Mouse (Mus musculus): ENCODE data around the gene Tomm70a. TPM values are rescaled to one million over a fixed set of nuclear protein-coding genes. Genes with fewer than 3 reads are reported as not detected.

The Tomm70a gene
- total RNA-seq, 2 experiments from 2014 or later, result 31.6 to 37.4 TPM

DNA sequence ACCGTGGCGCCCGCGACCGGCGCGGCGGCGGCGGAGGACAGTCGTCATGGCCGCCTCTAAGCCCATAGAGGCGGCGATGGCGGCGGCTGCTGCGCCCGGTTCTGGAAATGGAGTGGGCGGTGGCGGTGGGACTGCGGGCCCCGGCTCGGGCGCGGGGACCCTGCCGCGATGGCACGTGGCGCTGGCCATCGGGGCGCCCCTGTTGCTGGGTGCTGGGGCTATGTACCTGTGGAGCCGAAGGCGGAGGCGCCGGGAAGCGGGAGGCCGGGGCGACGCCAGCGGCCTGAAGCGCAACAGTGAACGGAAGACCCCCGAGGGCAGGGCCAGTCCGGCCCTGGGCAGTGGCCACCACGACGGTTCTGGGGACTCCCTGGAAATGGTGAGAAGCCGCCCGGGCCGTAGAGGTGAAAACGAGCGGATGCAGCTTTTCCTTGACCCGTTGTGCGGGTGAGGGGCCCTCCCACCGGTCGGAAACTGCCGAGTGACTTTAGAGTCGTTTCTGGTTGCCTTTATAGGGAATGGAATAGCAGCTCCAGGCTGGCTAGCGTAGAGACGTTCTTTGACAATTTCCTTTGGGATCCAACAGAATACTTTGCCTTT is 413 bp downstream of the Tomm70a start:
- peak overlapping the region; percentile 92 for H3K27ac ChIP-seq
- intact Hi-C loops (cut with DNase I), result loop anchor here (10.0 kb wide), 1 partner anchor 407 kb away; the partner anchor contains the start of gene Tfg
- DNase-seq, result no peak
- no peak for TF ChIP-seq CTCF (IDR thresholded peaks at IDR 0.05)
- H3K4me3 ChIP-seq, result peak overlapping the region; percentile 73

DNA sequence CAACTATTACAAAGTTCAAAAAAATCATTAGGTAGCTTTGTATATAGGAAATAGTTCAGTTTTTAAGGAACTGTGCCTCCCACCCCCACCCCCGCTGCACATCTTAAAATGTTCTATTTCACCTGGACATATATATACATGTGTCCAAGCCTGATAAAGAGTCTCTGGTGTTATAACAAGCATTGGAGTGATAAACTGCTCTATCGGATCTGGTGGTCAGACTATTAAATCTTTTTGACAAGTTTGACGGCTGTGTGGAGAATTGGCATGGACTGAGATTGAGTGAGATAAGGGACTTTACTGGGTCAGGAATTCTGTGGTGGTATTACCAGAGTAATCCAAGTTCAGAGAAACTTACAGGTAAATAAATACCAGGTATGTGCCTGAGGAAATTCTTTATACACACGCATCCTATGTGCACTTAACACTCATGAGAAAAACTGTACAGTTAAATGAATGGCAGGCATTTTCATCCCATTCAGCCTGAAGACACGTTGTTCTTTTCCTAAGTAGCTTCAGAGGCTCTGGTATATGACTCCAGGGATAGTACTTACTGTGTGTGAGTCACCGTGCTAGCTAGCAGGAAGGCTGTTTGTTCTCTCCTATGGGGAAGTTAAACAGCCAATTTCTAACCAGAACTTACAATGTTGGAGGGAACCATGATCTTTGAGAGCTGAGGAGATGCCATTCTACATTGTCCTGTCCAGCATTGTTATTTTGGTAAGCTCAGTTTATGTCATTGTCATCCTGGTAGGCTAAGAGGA is 1.4 kb downstream of the Tomm70a start:
- DNase-seq, result no peak
- H3K4me3 ChIP-seq, result peak overlapping the region; percentile 73
- no peak overlapping the region for H3K27ac ChIP-seq
- intact Hi-C loops (cut with DNase I), result loop anchor here (10.0 kb wide), 1 partner anchor 408 kb away; the partner anchor contains the start of gene Tfg
- no peak for TF ChIP-seq CTCF (IDR thresholded peaks at IDR 0.05)

DNA sequence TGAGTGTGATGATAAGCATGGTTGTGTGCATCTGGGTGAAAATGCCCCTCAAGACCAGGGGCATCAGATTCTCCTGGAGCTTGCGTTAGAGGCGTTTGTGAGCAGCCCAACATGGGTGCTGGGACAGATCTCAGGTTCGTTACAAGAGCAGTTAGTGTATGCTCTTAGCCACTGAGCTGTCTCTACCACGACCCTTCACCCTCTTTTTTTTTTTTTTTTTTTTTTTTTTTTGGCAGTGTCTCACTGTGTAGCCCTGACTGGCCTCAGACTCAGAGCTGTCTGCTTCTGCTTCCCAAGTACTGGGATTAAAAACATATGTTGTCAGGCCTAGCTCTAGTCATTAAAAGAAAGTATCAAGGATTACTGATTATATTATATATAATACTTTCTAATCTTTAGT is 4.8 kb downstream of the Tomm70a start:
- intact Hi-C loops (cut with DNase I), result loop anchor here (10.0 kb wide), 1 partner anchor 411 kb away; the partner anchor contains the start of gene Tfg
- no peak for TF ChIP-seq CTCF (IDR thresholded peaks at IDR 0.05)
- DNase-seq, result no peak
- Histone ChIP-seq H3K4me3 (no peak overlapping the region), H3K27ac (no peak overlapping the region)

DNA sequence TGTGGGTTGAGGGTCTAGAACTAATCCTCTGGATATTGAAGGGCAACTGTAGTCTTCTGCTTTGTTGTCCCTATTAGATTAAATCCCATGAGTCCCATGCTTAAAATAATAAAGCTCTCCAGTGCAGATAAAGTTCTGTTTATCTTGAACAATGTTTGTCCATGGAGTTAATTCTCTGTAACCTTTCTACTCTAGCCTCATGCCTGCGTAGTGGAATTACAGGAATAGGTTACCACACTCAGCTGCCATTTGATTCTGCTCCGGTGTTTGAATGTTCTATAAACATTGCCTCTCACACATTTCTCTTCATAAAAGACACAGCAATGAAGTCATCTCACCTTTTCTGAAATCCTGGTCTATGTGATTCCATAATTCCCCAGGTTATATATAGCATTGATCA is 6.3 kb downstream of the Tomm70a start:
- intact Hi-C loops (cut with DNase I), result loop anchor here (10.0 kb wide), 1 partner anchor 413 kb away; the partner anchor contains the start of gene Tfg

DNA sequence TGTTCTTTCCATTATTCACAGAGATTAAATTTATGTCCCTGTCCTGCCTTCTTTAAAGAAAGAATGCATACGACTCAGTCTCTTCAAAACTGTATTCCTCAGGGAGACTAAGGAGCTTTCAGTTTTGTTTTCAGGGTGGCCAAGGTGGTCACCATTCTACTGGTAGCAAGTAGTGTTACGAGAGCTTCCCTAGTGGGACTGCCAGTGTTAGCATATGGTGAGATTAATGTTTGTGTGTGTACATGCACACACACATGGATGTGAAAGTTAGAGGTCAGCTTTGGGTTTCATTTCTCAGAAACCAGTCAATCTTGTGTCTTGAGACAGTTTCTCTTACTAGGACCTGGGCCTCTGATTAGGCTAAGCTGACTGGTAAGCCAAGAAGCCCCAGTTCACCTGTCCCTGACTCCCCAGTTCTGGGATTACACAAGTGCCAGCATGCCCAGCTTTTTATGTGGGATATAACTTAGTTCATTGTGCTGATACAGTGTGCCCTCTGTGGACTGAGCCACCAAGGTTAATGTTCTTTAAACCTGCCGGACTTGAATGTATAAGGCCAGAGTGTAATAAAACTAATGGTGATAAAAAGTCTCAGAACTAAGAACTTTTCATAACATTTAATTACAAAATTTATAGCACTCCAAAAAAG is 9.4 kb downstream of the Tomm70a start:
- no peak for TF ChIP-seq CTCF (IDR thresholded peaks at IDR 0.05)
- DNase-seq, result no peak
- Histone ChIP-seq H3K27ac (no peak overlapping the region), H3K4me3 (no peak overlapping the region)
- intact Hi-C loops (cut with DNase I), result no loop called here

More for the DNA sequence above, 6.3 kb downstream of the Tomm70a start:
- no peak for TF ChIP-seq CTCF (IDR thresholded peaks at IDR 0.05)
- Histone ChIP-seq H3K4me3 (no peak overlapping the region), H3K27ac (peak overlapping the region; percentile 3; the same call in 1 of the 2 replicates)
- DNase-seq, result no peak

DNA sequence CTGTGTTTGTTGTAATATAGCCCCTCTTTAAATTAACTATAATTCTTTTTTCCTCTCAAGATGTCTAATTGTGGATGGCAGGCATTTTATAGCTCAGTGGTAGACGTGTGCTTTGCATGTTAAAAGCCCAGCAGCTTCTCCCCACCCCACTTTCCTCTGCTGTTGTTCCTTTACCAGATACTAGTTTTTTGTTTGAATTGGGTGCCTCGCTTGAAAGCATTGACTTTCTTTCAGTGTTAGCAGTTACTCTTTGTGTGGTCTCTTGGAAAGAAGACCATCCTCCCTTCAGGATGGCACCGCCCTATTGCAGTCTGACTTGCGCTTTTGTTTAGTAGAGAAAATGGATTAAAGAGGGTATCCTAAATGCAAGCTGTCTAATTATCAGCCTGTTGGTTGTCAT is 10.0 kb downstream of the Tomm70a start:
- Histone ChIP-seq H3K27ac (no peak overlapping the region), H3K4me3 (no peak overlapping the region)
- TF ChIP-seq CTCF (IDR thresholded peaks at IDR 0.05), result no peak
- no peak for DNase-seq
- intact Hi-C loops (cut with DNase I), result no loop called here

DNA sequence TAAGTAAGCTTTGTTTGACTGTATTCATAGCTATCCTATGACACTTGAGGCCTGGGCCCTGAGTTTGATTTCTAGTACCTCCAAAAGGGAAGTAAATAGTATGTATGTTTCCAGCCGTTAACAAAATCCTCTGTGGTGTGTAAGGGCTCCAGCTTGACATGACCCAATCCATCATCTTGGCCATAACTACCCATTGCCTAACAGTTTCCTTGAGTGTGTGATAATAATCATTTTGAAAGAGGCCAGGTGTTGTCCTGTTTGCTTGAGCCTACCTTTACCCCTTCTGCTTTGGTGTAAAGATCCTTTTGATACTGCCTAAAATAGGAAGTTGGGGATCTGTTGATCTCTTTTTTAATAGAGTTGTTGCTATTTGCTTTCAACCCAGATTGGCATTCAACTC is 10.8 kb downstream of the Tomm70a start:
- H3K27ac ChIP-seq, result no peak overlapping the region
- no peak for DNase-seq
- no peak overlapping the region for H3K4me3 ChIP-seq
- TF ChIP-seq CTCF (IDR thresholded peaks at IDR 0.05), result no peak
- intact Hi-C loops (cut with DNase I), result no loop called here

DNA sequence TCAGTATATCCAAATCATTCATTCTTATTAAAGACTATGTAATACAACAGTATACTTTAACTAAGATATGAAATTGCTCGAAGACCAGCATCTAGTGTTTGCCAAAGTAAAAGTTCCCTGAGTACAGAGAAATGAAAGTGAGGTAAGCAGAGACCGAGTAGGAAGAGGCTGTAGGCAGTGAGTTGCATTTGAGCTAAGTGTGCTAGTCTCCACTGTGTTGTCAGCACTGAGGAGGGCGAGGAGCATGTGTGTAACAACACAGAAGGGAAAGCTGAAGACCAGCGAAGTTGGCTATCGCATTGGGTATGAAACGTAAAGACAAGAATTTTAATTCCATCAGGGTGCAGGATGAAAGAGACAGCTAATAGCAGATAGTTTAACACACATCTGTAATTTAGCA is 12.1 kb downstream of the Tomm70a start:
- intact Hi-C loops (cut with DNase I), result no loop called here

DNA sequence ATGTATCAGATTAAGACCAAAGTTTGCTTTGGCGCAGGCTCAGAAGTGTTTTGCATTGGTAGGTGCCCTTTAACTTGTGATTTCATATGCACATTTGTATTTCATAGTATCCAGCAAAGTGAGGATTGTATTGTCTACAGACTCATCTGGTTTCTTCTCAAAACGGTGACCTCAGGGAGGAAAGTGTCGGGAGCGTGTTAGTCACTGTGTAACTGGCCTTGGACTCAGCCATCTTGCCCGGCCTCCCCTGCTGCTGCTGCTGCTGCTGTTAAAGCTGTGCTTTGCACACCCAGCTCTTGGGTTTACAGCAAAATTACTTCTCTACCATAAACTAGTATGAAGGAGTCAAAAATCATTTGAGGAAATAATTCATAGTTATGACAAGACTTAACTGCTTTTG is 23.2 kb downstream of the Tomm70a start:
- intact Hi-C loops (cut with DNase I), result loop anchor here (5.0 kb wide), 1 partner anchor 48 kb away; no protein-coding TSS in a partner anchor
- H3K4me3 ChIP-seq, result no peak overlapping the region
- no peak overlapping the region for H3K27ac ChIP-seq
- DNase-seq, result no peak
- TF ChIP-seq CTCF (IDR thresholded peaks at IDR 0.05), result no peak

More for the DNA sequence above, 12.1 kb downstream of the Tomm70a start:
- Histone ChIP-seq H3K27ac (no peak overlapping the region), H3K4me3 (no peak overlapping the region)
- DNase-seq, result no peak
- no peak for TF ChIP-seq CTCF (IDR thresholded peaks at IDR 0.05)

DNA sequence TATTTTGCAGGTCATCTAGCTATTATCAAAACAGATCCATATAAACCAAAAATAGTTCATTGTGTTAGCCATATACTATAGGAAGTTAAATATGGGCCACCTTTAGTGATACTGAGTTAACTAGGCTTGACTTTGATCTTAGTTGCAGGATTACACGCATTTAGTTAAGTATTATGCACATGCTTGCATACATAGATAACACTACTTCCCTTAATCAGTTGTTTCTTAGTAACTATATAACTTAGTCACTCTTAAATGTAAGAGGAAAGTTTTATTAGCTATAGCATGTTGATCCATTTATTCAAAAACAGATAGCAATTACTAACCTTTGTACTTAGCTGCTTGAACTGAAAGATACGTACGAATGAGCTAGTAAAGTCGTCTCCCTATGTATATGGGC is 29.9 kb downstream of the Tomm70a start:
- intact Hi-C loops (cut with DNase I), result no loop called here
- no peak overlapping the region for H3K4me3 ChIP-seq
- H3K27ac ChIP-seq, result no peak overlapping the region
- TF ChIP-seq CTCF (IDR thresholded peaks at IDR 0.05), result no peak
- DNase-seq, result no peak

DNA sequence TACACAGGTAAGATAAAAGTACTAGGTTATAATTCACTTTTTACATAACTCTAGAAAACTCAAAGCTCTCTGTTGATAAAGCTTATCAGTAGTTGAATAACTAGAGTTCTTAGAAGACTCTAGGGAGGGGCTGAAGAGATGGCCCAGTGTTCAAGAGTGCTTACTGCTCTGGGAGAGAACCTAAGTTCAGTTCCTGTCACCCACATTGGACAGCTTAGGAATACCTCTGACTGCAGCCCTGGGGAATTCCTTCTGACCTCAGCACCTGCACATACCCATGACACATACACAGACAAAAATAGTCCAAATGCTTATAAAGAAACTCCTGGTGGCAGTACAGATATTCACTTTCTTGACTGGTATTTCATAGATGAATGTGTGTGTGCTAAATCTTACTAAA is 34.4 kb downstream of the Tomm70a start:
- Histone ChIP-seq H3K4me3 (no peak overlapping the region), H3K27ac (no peak overlapping the region)
- intact Hi-C loops (cut with DNase I), result no loop called here
- no peak for DNase-seq
- TF ChIP-seq CTCF (IDR thresholded peaks at IDR 0.05), result no peak

DNA sequence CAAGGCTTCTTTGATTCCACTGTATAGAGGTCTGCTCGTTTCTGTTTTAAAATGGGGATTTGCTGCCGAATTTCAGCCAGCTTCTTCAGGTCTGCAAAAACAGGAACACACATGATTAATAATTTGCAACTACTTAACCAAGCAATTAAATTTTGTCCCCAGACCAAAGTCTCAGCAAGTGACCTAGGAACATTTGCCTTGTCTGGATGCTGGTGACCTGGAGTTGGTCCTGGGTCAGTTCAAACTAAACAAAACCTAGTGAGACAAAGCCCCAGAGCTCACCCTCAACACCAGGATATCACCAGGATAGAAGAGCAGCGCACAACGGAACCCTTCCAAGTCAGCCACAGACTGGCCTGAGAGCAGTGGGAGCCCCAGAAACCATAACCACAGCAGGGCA is 35.6 kb downstream of the Tomm70a start:
- H3K4me3 ChIP-seq, result no peak overlapping the region
- intact Hi-C loops (cut with DNase I), result no loop called here
- no peak overlapping the region for H3K27ac ChIP-seq
- no peak for TF ChIP-seq CTCF (IDR thresholded peaks at IDR 0.05)
- no peak for DNase-seq

DNA sequence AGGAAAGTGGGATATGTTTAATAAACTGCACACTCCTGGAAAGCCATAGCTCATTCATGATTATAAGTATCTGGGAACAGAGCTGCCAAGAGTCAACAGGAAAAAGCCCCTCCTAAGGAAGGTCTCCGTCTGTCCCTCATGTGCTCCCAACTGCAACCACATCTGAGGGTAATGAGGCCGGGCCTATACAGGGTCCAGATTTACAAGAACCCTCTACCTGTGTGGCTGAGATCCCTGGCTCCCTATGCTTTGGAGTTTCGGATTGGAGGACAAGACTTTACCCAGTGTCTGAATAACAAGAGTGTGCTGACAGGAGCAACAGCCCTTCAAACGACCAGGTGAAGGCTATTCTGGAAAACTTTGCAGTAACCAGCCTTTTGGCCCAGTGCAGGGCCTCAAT is 36.2 kb downstream of the Tomm70a start:
- DNase-seq, result no peak
- intact Hi-C loops (cut with DNase I), result no loop called here

More for the DNA sequence above, 36.2 kb downstream of the Tomm70a start:
- TF ChIP-seq CTCF (IDR thresholded peaks at IDR 0.05), result no peak
- Histone ChIP-seq H3K27ac (no peak overlapping the region), H3K4me3 (no peak overlapping the region)
